Mouse (Mus musculus): ENCODE results near the gene Gm20388. TPM values are rescaled to one million over a fixed set of nuclear protein-coding genes. Genes with fewer than 3 reads are reported as not detected.
"Not testable (repeated sequence)": the region's sequence is repeated elsewhere in the genome, so short reads cannot be mapped to it uniquely, and the experiment has no call there.

Gm20388 gene
- polyA plus RNA-seq, 1 experiment from 2014 or later, result not detected

DNA sequence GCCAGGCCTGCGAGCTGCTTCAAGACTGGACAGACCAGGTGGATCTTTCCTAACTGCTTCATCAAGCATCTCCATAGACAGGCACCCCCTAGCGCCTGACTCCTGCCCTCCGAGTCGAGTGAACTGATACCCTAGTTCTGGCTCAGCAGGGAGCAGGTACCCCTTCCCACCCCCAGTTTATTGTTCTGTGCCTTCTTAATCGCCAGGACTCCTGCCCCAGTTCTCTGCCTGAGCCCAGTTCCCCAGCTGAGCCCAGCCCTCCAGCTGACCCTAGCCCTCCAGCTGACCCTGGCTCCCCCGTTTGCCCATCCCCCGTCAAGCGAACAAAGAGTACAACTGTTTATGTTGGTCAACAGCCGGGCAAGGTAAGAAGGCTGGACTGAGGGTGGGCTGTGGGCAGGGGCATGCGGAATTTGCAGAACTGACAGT is 2658.3 kb downstream of the Gm20388 start:
- H3K27ac ChIP-seq (replicated peaks), result no peak overlapping the region
- no peak for DNase-seq (ENCODE audit: low spot score)

DNA sequence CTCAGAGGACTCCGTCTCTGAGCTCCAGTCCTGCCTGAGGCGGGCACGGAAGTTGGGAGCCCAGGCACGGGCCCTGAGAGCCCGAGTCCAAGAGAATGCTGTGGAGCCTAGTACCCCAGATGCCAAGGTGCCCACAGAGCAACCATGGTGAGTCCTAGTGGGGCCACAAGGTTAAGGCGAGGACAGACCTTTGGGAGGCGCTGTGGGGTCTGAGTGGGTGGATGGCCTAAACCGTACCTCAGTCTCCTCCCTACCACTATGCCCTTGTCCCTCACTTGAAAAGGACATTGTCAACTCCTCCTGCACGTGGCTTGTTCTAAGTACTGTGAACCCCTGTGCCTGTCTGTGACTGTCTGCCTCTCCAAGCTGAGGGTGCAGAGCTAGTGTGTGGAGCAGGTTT is 2658.7 kb downstream of the Gm20388 start:
- Histone ChIP-seq H3K9me3 (ENCODE audit: control insufficient read depth, low read length) (no peaks in the 10 kb centered on the region), H3K36me3 (ENCODE audit: control insufficient read depth, insufficient read depth, low read length) (peaks cover 11% of the 10 kb centered on the region), H3K27ac (replicated peaks) (no peak overlapping the region), H3K4me2 (replicated peaks; ENCODE audit: low read depth) (peak overlapping the region; percentile 97), H3K4me1 (replicated peaks; ENCODE audit: control insufficient read depth, insufficient read depth) (0 out of 2 replicates have a peak, but pooled peaks cover 6% of the 10 kb centered on the region), H3K27me3 (ENCODE audit: control insufficient read depth, insufficient read depth, low read length) (no peaks in the 10 kb centered on the region), H3K4me3 (ENCODE audit: low read depth, low read length) (peak overlapping the region; percentile 79), H3K9ac (ENCODE audit: low read length) (0 out of 2 replicates have a peak overlapping the region, but pooled peaks have one; percentile 83)
- no peak for DNase-seq (ENCODE audit: low spot score)
- no peak for ATAC-seq (ENCODE audit: low FRiP score, low TSS enrichment)
- 52% methylated on average over 9 of the region's 9 CpGs for WGBS
- TF ChIP-seq CTCF (IDR thresholded peaks at IDR 0.05; ENCODE audit: low read depth), result no peak
- TF ChIP-seq EP300 (optimal IDR thresholded peaks at IDR 0.05), result no peak

More for the DNA sequence above, 2658.3 kb downstream of the Gm20388 start:
- no peak for ATAC-seq (ENCODE audit: low FRiP score, low TSS enrichment)
- Histone ChIP-seq H3K4me2 (replicated peaks; ENCODE audit: low read depth) (peak overlapping the region; percentile 97), H3K4me1 (replicated peaks; ENCODE audit: control insufficient read depth, insufficient read depth) (0 out of 2 replicates have a peak, but pooled peaks cover 6% of the 10 kb centered on the region), H3K9me3 (ENCODE audit: control insufficient read depth, low read length) (no peaks in the 10 kb centered on the region), H3K36me3 (ENCODE audit: control insufficient read depth, insufficient read depth, low read length) (peaks cover 11% of the 10 kb centered on the region), H3K27me3 (ENCODE audit: control insufficient read depth, insufficient read depth, low read length) (no peaks in the 10 kb centered on the region), H3K9ac (ENCODE audit: low read length) (peak overlapping the region; percentile 83; the same call in 1 of the 2 replicates), H3K4me3 (ENCODE audit: low read depth, low read length) (peak overlapping the region; percentile 79)
- 14% methylated on average over 10 of the region's 10 CpGs for WGBS
- no peak for TF ChIP-seq EP300 (optimal IDR thresholded peaks at IDR 0.05)
- peak; percentile 45; the same call in 1 of the 2 replicates for TF ChIP-seq CTCF (IDR thresholded peaks at IDR 0.05; ENCODE audit: low read depth)

DNA sequence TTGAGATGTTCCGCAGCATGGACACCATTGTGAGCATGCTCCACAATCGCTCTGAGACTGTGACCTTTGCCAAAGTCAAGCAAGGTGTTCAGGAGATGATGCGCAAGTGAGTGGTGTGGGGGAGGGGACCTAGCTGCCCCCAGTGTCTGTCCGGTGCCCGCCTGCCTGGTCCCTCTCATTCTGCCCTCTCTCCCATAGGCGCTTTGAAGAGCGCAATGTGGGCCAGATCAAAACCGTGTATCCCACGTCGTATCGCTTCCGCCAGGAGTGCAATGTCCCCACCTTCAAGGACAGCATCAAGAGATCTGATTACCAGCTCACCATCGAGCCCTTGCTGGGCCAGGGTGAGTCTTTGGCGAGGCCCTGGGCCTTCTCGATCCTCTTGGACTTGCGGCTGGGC is 2659.4 kb downstream of the Gm20388 start:
- Histone ChIP-seq H3K36me3 (ENCODE audit: control insufficient read depth, insufficient read depth, low read length) (peaks cover 11% of the 10 kb centered on the region), H3K27ac (replicated peaks) (no peak overlapping the region), H3K9me3 (ENCODE audit: control insufficient read depth, low read length) (no peaks in the 10 kb centered on the region), H3K4me2 (replicated peaks; ENCODE audit: low read depth) (no peak overlapping the region), H3K27me3 (ENCODE audit: control insufficient read depth, insufficient read depth, low read length) (no peaks in the 10 kb centered on the region), H3K4me1 (replicated peaks; ENCODE audit: control insufficient read depth, insufficient read depth) (peaks cover 6% of the 10 kb centered on the region; the same call in 1 of the 2 replicates), H3K4me3 (ENCODE audit: low read depth, low read length) (no peak overlapping the region), H3K9ac (ENCODE audit: low read length) (no peak overlapping the region)
- 93% methylated on average over 16 of the region's 16 CpGs for WGBS
- no peak for ATAC-seq (ENCODE audit: low FRiP score, low TSS enrichment)
- DNase-seq (ENCODE audit: low spot score), result no peak
- TF ChIP-seq CTCF (IDR thresholded peaks at IDR 0.05; ENCODE audit: low read depth) (no peak), EP300 (optimal IDR thresholded peaks at IDR 0.05) (no peak)

DNA sequence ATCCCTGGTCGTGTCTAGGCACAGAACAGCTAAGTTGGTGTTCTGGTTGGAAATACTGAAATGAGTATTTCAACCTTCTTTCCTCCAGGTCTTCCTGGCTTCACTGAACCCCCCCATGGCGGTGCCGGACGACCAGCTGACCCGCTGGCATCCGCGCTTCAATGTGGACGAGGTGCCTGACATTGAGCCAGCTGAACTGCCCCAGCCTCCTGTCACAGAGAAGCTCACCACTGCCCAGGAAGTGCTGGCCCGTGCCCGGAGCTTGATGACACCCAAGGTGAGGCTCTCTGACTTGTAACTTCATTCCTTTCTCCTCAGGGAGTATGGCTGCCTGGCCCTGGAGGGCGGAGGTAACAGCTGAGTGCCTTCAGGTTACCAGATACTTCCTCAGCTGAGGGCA is 2660.5 kb downstream of the Gm20388 start:
- DNase-seq (ENCODE audit: low spot score) (no peak), ATAC-seq (ENCODE audit: low FRiP score, low TSS enrichment) (no peak)
- Histone ChIP-seq H3K36me3 (ENCODE audit: control insufficient read depth, insufficient read depth, low read length) (peaks cover 11% of the 10 kb centered on the region), H3K27ac (replicated peaks) (no peak overlapping the region), H3K9ac (ENCODE audit: low read length) (no peak overlapping the region), H3K4me3 (ENCODE audit: low read depth, low read length) (no peak overlapping the region), H3K4me2 (replicated peaks; ENCODE audit: low read depth) (no peak overlapping the region), H3K9me3 (ENCODE audit: control insufficient read depth, low read length) (no peaks in the 10 kb centered on the region), H3K4me1 (replicated peaks; ENCODE audit: control insufficient read depth, insufficient read depth) (peaks cover 12% of the 10 kb centered on the region; the same call in 1 of the 2 replicates), H3K27me3 (ENCODE audit: control insufficient read depth, insufficient read depth, low read length) (no peaks in the 10 kb centered on the region)
- 93% methylated on average over 11 of the region's 11 CpGs for WGBS
- TF ChIP-seq CTCF (IDR thresholded peaks at IDR 0.05; ENCODE audit: low read depth) (no peak), EP300 (optimal IDR thresholded peaks at IDR 0.05) (no peak)

DNA sequence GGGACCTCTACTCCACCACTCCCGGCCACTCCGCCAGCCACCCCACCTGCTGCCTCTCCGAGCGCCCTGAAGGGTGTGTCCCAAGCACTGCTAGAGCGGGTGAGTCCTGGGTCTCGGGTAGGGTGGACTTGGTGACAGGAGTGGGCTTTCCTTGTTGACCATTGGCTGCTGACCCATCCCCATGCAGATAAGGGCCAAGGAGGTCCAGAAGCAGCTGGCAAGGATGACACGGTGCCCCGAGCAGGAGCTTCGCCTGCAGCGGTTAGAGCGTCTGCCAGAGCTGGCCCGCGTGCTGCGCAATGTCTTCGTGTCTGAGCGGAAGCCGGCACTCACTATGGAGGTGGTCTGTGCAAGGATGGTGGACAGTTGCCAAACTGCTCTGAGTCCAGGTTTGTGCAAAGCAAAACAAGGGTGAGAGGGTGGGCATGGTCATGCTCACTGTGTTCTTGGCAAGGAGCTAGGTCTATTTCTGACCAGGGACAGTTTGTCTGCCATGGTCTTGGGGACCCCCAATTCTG is 2661.2 kb downstream of the Gm20388 start:
- H3K4me1 ChIP-seq (replicated peaks; ENCODE audit: control insufficient read depth, insufficient read depth), result peaks cover 9% of the 10 kb centered on the region; the same call in 1 of the 2 replicates
- peak; percentile 34 for DNase-seq (ENCODE audit: low spot score)

DNA sequence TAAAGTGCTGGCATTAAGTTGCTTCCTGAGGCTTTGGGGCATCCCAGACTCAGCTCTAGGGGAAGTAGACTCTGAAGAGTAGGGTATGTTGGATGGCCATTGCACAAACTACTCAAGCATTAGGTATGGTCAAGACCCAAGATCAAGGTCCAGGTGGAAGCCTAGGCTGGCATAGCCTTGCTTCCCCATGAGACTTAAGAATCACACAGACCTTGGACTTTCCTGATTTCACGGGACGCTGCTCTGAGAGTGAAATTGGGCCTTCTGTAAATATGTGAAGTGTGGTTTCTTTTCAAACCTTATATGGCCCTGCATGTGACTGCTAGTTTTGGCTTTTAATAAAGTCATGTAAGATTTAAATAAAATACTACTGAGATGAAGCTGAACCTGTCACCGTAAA is 2662.1 kb downstream of the Gm20388 start:
- 78% methylated on average over 3 of the region's 3 CpGs for WGBS
- DNase-seq (ENCODE audit: low spot score), result no peak
- no peak overlapping the region for H3K4me3 ChIP-seq (ENCODE audit: low read depth, low read length)
- H3K9ac ChIP-seq (ENCODE audit: low read length), result no peak overlapping the region
- no peak for ATAC-seq (ENCODE audit: low FRiP score, low TSS enrichment)
- no peak overlapping the region for H3K4me2 ChIP-seq (replicated peaks; ENCODE audit: low read depth)
- no peaks in the 10 kb centered on the region for H3K27me3 ChIP-seq (ENCODE audit: control insufficient read depth, insufficient read depth, low read length)
- H3K27ac ChIP-seq (replicated peaks), result no peak overlapping the region
- no peak for TF ChIP-seq EP300 (optimal IDR thresholded peaks at IDR 0.05)
- no peak for TF ChIP-seq CTCF (IDR thresholded peaks at IDR 0.05; ENCODE audit: low read depth)
- peaks cover 11% of the 10 kb centered on the region for H3K36me3 ChIP-seq (ENCODE audit: control insufficient read depth, insufficient read depth, low read length)
- no peaks in the 10 kb centered on the region for H3K9me3 ChIP-seq (ENCODE audit: control insufficient read depth, low read length)
- H3K4me1 ChIP-seq (replicated peaks; ENCODE audit: control insufficient read depth, insufficient read depth), result peaks cover 6% of the 10 kb centered on the region; the same call in 1 of the 2 replicates

More for the DNA sequence above, 2661.2 kb downstream of the Gm20388 start:
- Histone ChIP-seq H3K36me3 (ENCODE audit: control insufficient read depth, insufficient read depth, low read length) (peaks cover 11% of the 10 kb centered on the region), H3K4me3 (ENCODE audit: low read depth, low read length) (no peak overlapping the region), H3K9me3 (ENCODE audit: control insufficient read depth, low read length) (no peaks in the 10 kb centered on the region), H3K27me3 (ENCODE audit: control insufficient read depth, insufficient read depth, low read length) (no peaks in the 10 kb centered on the region), H3K9ac (ENCODE audit: low read length) (no peak overlapping the region), H3K27ac (replicated peaks) (no peak overlapping the region), H3K4me2 (replicated peaks; ENCODE audit: low read depth) (no peak overlapping the region)
- WGBS, result 89% methylated on average over 17 of the region's 17 CpGs
- no peak for TF ChIP-seq EP300 (optimal IDR thresholded peaks at IDR 0.05)
- TF ChIP-seq CTCF (IDR thresholded peaks at IDR 0.05; ENCODE audit: low read depth), result no peak
- no peak for ATAC-seq (ENCODE audit: low FRiP score, low TSS enrichment)

DNA sequence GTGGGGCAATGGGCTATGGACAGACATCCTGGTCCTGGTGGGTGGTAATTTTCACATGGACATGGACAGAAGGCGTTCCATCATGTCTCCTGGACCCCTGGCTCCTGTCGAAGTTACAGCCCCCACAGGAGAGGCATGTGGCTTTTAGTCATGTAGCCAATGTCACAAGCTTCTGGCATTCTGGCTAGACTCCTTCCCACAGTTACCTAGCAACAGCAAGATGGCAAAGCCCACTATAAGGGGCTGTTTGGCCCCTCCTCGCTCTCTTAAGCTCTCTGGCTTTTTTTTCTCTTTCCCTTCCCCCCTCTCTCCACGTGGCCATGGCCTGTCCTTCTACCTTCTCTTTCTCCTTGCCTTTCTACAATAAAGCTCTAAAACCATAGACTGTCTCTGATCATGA is 2662.5 kb downstream of the Gm20388 start:
- not testable (repeated sequence) for H3K27ac ChIP-seq (replicated peaks); H3K27me3 ChIP-seq (ENCODE audit: control insufficient read depth, insufficient read depth, low read length); ATAC-seq (ENCODE audit: low FRiP score, low TSS enrichment); H3K4me2 ChIP-seq (replicated peaks; ENCODE audit: low read depth); H3K4me3 ChIP-seq (ENCODE audit: low read depth, low read length); DNase-seq (ENCODE audit: low spot score); H3K9me3 ChIP-seq (ENCODE audit: control insufficient read depth, low read length); H3K9ac ChIP-seq (ENCODE audit: low read length); H3K4me1 ChIP-seq (replicated peaks; ENCODE audit: control insufficient read depth, insufficient read depth)
- 52% methylated on average over 4 of the region's 4 CpGs for WGBS
- H3K36me3 ChIP-seq (ENCODE audit: control insufficient read depth, insufficient read depth, low read length), result peaks cover 11% of the 10 kb centered on the region
